Mouse (Mus musculus) intestine, postnatal 0 days (tissue): ENCODE results near the gene Bmp7. TPM values are rescaled to one million over a fixed set of nuclear protein-coding genes. Genes with fewer than 3 reads are reported as not detected.

Experiments used
- ATAC-seq: fragments of 200-750 bp; cut with Nextera tagmentation; 2 replicates; pipeline ENCODE4 v1.8.0; 2017; ENCODE audit warnings: mild to moderate bottlenecking, moderate TSS enrichment, moderate library complexity
- H3K27ac ChIP-seq: fragments of 300-500 bp; sonication (generic); 2 replicates; pipeline ENCODE4 v1.5.1; 2014; ENCODE audit warnings: mild to moderate bottlenecking, low read depth, low read length, moderate library complexity
- H3K27me3 ChIP-seq: fragments of 300-500 bp; sonication (generic); replicated peaks from 2 replicates; pipeline ENCODE4 v1.6.1; 2014; ENCODE audit warnings: low read length, mixed read lengths; ENCODE audit not compliant: control insufficient read depth, insufficient read depth
- H3K36me3 ChIP-seq: fragments of 300-500 bp; sonication (generic); 2 replicates; pipeline ENCODE4 v1.6.1; 2014; ENCODE audit warnings: mild to moderate bottlenecking, moderate library complexity; ENCODE audit not compliant: control insufficient read depth, insufficient read depth
- H3K4me1 ChIP-seq: fragments of 300-500 bp; sonication (generic); replicated peaks from 2 replicates; pipeline ENCODE4 v1.6.1; 2014; ENCODE audit warnings: antibody characterized with exemption, low read length, mixed read lengths; ENCODE audit not compliant: control insufficient read depth, insufficient read depth
- H3K4me2 ChIP-seq: fragments of 300-500 bp; sonication (generic); replicated peaks from 2 replicates; pipeline ENCODE4 v1.6.1; 2014; ENCODE audit warnings: low read depth, mild to moderate bottlenecking, moderate library complexity
- H3K4me3 ChIP-seq: fragments of 300-500 bp; sonication (generic); 2 replicates; pipeline ENCODE4 v1.5.1; 2014; ENCODE audit warnings: low read depth, low read length
- H3K9ac ChIP-seq: fragments of 300-500 bp; sonication (generic); 2 replicates; pipeline ENCODE4 v1.6.1; 2014; ENCODE audit warnings: mild to moderate bottlenecking, low read depth, low read length
- H3K9me3 ChIP-seq: fragments of 300-500 bp; sonication (generic); 2 replicates; pipeline ENCODE4 v1.6.1; 2016; ENCODE audit warnings: mixed run types; ENCODE audit not compliant: control insufficient read depth
- CTCF ChIP-seq: sonication (generic); IDR thresholded peaks from 2 replicates; pipeline ENCODE4 v1.5.1; 2016; ENCODE audit warnings: low read depth, mild to moderate bottlenecking, control low read depth, antibody characterized with exemption, moderate library complexity
- whole genome bisulfite sequencing: fragments of 180-500 bp; shearing (Covaris S2); extraction: QIAGEN DNeasy Blood & Tissue Kit; methylation state at CpG from one replicate; pipeline ENCODE4 v1.1.7; 2014; 5-methylcytosine and 5-hydroxymethylcytosine counted together
- polyA plus RNA-seq: library from polyadenylated mRNA; unstranded; fragments of >200 nt; fragmentation: Nextera tagmentation; extraction: Ambion mirVana; gene quantifications from 2 replicates; pipeline ENCODE4 v1.2.1, GENCODE M21; 2015

Bmp7 gene
- polyA plus RNA-seq, 1 experiment from 2014 or later = 37.6 TPM

- Histone ChIP-seq H3K27me3 (no peaks in the 10 kb centered on the region), H3K36me3 (no peaks in the 10 kb centered on the region), H3K4me3 (no peak overlapping the region), H3K27ac (no peak overlapping the region), H3K4me1 (peaks cover 3% of the 10 kb centered on the region; the same call in 1 of the 2 replicates), H3K9me3 (no peaks in the 10 kb centered on the region), H3K4me2 (no peak overlapping the region), H3K9ac (no peak overlapping the region)
- no peak for ATAC-seq
- TF ChIP-seq CTCF = no peak
- 71% methylated on average over 7 of the region's 7 CpGs for WGBS
Observed at GRCm38 (mm10) chr2:172923198-172923597, 16.9 kb downstream of the Bmp7 start.

GRCm38 (mm10) chr2:172922597-172922996, 17.5 kb downstream of the Bmp7 start:
- ATAC-seq = peak; percentile 82
- no peak overlapping the region for H3K9ac ChIP-seq
- peaks cover 3% of the 10 kb centered on the region; the same call in 1 of the 2 replicates for H3K4me1 ChIP-seq
- no peaks in the 10 kb centered on the region for H3K36me3 ChIP-seq
- H3K4me2 ChIP-seq = no peak overlapping the region
- no peak overlapping the region for H3K27ac ChIP-seq
- H3K9me3 ChIP-seq = no peaks in the 10 kb centered on the region
- no peak overlapping the region for H3K4me3 ChIP-seq
- 40% methylated on average over 5 of the region's 5 CpGs for WGBS
- no peak for TF ChIP-seq CTCF
- no peaks in the 10 kb centered on the region for H3K27me3 ChIP-seq

DNA sequence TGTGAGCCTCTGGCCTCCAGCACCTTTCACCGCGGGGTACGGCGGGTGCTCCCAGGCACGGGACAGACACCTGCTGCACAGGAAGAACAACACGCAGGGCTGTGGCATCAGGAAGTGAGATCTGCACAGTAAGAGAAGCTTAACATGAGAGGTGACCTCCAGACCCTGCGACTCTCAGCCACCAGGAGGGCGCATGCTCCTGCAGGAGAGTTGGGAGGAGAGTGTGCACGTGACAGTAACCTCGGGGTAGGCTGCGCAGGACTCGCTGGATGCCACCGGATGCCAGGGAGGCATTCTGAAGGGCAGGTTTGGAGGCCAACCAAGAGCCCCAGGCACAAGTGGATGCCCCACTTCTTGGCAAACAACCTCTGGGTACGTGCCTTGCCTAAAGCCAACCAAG, 26.1 kb downstream of the Bmp7 start:
- no peak overlapping the region for H3K4me3 ChIP-seq
- peak overlapping the region; percentile 57 for H3K27ac ChIP-seq
- 61% methylated on average over 14 of the region's 14 CpGs for WGBS

DNA sequence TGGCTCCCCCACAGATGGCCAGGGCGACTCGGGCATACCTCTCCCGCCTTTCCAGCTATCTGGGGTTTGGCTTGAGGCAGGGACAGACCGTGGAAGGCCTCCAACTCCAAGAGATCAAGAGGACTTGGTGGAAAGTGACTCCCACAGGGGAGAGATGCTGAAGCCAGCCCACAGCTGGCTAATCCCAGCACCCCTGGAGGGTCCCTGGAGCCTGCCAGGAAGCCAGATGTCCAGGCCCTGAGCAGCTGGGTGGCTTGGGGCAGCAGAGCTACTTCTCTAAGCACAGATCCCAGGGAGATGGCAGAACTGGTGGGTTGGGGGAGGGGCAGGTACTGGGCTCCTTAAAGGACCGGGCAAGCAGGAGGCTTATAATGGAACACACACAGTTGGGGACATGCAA, 28.4 kb downstream of the Bmp7 start:
- H3K4me2 ChIP-seq = no peak overlapping the region
- TF ChIP-seq CTCF = no peak
- H3K36me3 ChIP-seq = no peaks in the 10 kb centered on the region; the same call in 1 of the 2 replicates
- H3K9ac ChIP-seq = no peak overlapping the region
- H3K9me3 ChIP-seq = no peaks in the 10 kb centered on the region
- 66% methylated on average over 5 of the region's 5 CpGs for WGBS
- peaks cover 5% of the 10 kb centered on the region for H3K4me1 ChIP-seq
- H3K27ac ChIP-seq = no peak overlapping the region
- H3K4me3 ChIP-seq = no peak overlapping the region
- no peaks in the 10 kb centered on the region for H3K27me3 ChIP-seq
- no peak for ATAC-seq

More for the DNA sequence above, 26.1 kb downstream of the Bmp7 start:
- H3K4me1 ChIP-seq = peaks cover 3% of the 10 kb centered on the region; the same call in 1 of the 2 replicates
- no peak overlapping the region for H3K9ac ChIP-seq
- no peak for TF ChIP-seq CTCF
- no peaks in the 10 kb centered on the region for H3K27me3 ChIP-seq
- no peaks in the 10 kb centered on the region; the same call in 1 of the 2 replicates for H3K36me3 ChIP-seq
- no peak overlapping the region for H3K4me2 ChIP-seq
- ATAC-seq = peak; percentile 90
- no peaks in the 10 kb centered on the region for H3K9me3 ChIP-seq

GRCm38 (mm10) chr2:172911157-172911556, 29.0 kb downstream of the Bmp7 start:
- no peak for ATAC-seq
- H3K4me1 ChIP-seq = peaks cover 9% of the 10 kb centered on the region
- H3K9me3 ChIP-seq = no peaks in the 10 kb centered on the region
- H3K36me3 ChIP-seq = no peaks in the 10 kb centered on the region; the same call in 1 of the 2 replicates
- TF ChIP-seq CTCF = no peak
- H3K4me2 ChIP-seq = no peak overlapping the region
- no peak overlapping the region for H3K9ac ChIP-seq
- no peaks in the 10 kb centered on the region for H3K27me3 ChIP-seq
- 79% methylated on average over 6 of the region's 6 CpGs for WGBS
- H3K27ac ChIP-seq = no peak overlapping the region
- H3K4me3 ChIP-seq = no peak overlapping the region

DNA sequence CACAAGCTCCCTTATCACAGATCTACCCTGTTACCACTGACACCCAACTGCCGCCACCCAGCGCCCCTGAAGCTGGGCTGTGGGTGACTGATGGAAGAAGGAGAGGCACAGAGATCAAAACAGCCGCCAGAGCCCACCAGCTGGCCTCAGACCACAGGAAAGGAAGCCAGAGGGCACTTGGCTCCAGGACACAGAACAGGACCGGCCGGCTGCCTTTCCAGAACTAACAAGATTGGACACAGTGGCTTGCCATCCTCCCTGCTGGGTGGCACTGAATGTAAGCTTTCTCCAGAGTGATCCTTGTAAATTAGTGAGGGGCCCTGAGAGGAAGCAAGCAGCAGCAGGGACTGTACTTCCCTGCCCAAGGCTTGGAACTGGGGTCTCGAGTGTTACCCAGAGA, 30.7 kb downstream of the Bmp7 start:
- 72% methylated on average over 6 of the region's 6 CpGs for WGBS
- no peak overlapping the region for H3K27ac ChIP-seq
- H3K9me3 ChIP-seq = no peaks in the 10 kb centered on the region
- ATAC-seq = no peak
- H3K4me3 ChIP-seq = no peak overlapping the region
- no peak for TF ChIP-seq CTCF
- H3K27me3 ChIP-seq = no peaks in the 10 kb centered on the region
- no peak overlapping the region for H3K4me2 ChIP-seq
- H3K9ac ChIP-seq = no peak overlapping the region
- no peaks in the 10 kb centered on the region; the same call in 1 of the 2 replicates for H3K36me3 ChIP-seq
- H3K4me1 ChIP-seq = peaks cover 6% of the 10 kb centered on the region

DNA sequence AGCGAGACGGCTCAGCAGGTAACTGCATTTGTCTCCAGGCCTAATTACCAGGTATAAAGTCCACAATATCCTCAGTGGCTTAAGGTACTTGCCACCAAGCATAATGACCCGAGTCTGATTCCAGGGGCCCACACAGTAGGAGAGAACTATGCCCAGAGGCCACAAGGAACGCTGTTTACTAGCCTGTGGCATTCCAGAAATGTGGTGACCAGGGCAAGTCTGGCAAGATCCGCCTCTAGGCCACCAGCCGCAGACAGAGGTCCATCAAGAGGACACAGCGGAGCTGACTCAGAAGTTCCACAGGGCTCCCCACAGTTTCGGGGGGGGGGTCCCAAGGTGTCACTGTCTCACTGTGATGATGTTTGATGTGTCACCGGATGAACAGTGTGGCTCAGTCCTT, 34.0 kb downstream of the Bmp7 start:
- WGBS = 48% methylated on average over 9 of the region's 9 CpGs
- Histone ChIP-seq H3K4me2 (no peak overlapping the region), H3K27me3 (no peaks in the 10 kb centered on the region), H3K36me3 (no peaks in the 10 kb centered on the region; the same call in 1 of the 2 replicates), H3K9me3 (no peaks in the 10 kb centered on the region), H3K27ac (peak overlapping the region; percentile 87), H3K4me3 (no peak overlapping the region), H3K4me1 (peaks cover 15% of the 10 kb centered on the region), H3K9ac (no peak overlapping the region)
- peak; percentile 70 for TF ChIP-seq CTCF
- ATAC-seq = peak; percentile 90
